Mouse (Mus musculus) embryonic stem cell, embryonic (primary cell): ENCODE results near the gene Lrig2.

Experiments used
- CTCF ChIA-PET, 4 experiments: fragments of 300-600 bp in 2 of 4; fragments of 350-600 bp in 2 of 4; sonication (Branson Sonifier 250); formaldehyde crosslinking; loops; one replicate each; lab custom pipeline; 2022; ENCODE audit warnings: inconsistent platforms in 2 of 4; lab: Charles Lee
- POLR2A ChIA-PET, 4 experiments: fragments of 300-600 bp in 2 of 4; fragments of 350-600 bp in 2 of 4; sonication (Branson Sonifier 250); formaldehyde crosslinking; loops; one replicate each; lab custom pipeline; 2022; ENCODE audit warnings: antibody characterized with exemption in 4 of 4, inconsistent platforms in 1 of 4; lab: Charles Lee

Gene Lrig2

GRCm38 (mm10) chr3:104420929-104421328 is 90.8 kb downstream of the Lrig2 start:
- ChIA-PET CTCF (no interaction called here), POLR2A (interaction anchor here in 3 of 4 experiments (0.6 to 1.7 kb wide), 4 partner anchors 11 to 212 kb away, joined by 3 to 4 read pairs (median 3); no protein-coding TSS in a partner anchor)

GRCm38 (mm10) chr3:104419990-104420389 is 91.7 kb downstream of the Lrig2 start:
- ChIA-PET CTCF (no interaction called here), POLR2A (interaction anchor here in 1 of 4 experiments (1.7 kb wide), 1 partner anchor 37 kb away, joined by 3 read pairs; no protein-coding TSS in a partner anchor)

GRCm38 (mm10) chr3:104416806-104417205 is 94.9 kb downstream of the Lrig2 start:
- ChIA-PET POLR2A (no interaction called here), CTCF (interaction anchor here in 2 of 4 experiments (0.6 to 0.7 kb wide), 2 partner anchors 253 to 278 kb away, joined by 3 read pairs; no protein-coding TSS in a partner anchor)

GRCm38 (mm10) chr3:104412482-104412881 is 99.2 kb downstream of the Lrig2 start:
- POLR2A ChIA-PET: interaction anchor here in 1 of 4 experiments (0.8 kb wide), 1 partner anchor 22 kb away, joined by 3 read pairs; no protein-coding TSS in a partner anchor
- CTCF ChIA-PET: no interaction called here

- POLR2A ChIA-PET: no interaction called here
- CTCF ChIA-PET: no interaction called here
Measured at GRCm38 (mm10) chr3:104407506-104407905, 104.2 kb downstream of the Lrig2 start.

GRCm38 (mm10) chr3:104403582-104403981 is 108.1 kb downstream of the Lrig2 start:
- ChIA-PET CTCF (no interaction called here), POLR2A (interaction anchor here in 2 of 4 experiments (0.5 to 0.6 kb wide), 2 partner anchors 437 to 799 kb away, joined by 3 to 4 read pairs; no protein-coding TSS in a partner anchor)

- ChIA-PET POLR2A (no interaction called here), CTCF (no interaction called here)
Measured at GRCm38 (mm10) chr3:104401176-104401575, 110.5 kb downstream of the Lrig2 start.

- CTCF ChIA-PET: no interaction called here
- POLR2A ChIA-PET: interaction anchor here in 1 of 4 experiments (0.7 kb wide), 1 partner anchor 69 kb away, joined by 3 read pairs; no protein-coding TSS in a partner anchor
Measured at GRCm38 (mm10) chr3:104400126-104400525, 111.6 kb downstream of the Lrig2 start.

- CTCF ChIA-PET: no interaction called here
Measured at GRCm38 (mm10) chr3:104399296-104400045, 112.2 kb downstream of the Lrig2 start.

GRCm38 (mm10) chr3:104397316-104397715 is 114.4 kb downstream of the Lrig2 start:
- POLR2A ChIA-PET: interaction anchor here in 1 of 4 experiments (0.7 kb wide), 1 partner anchor 36 kb away, joined by 3 read pairs; no protein-coding TSS in a partner anchor
- CTCF ChIA-PET: no interaction called here

More at GRCm38 (mm10) chr3:104399296-104400045, 112.2 kb downstream of the Lrig2 start:
- POLR2A ChIA-PET: interaction anchor here in 1 of 4 experiments (0.7 kb wide), 1 partner anchor 70 kb away, joined by 3 read pairs; no protein-coding TSS in a partner anchor

- POLR2A ChIA-PET: no interaction called here
- CTCF ChIA-PET: no interaction called here
Measured at GRCm38 (mm10) chr3:104396736-104397081, 115.0 kb downstream of the Lrig2 start.

GRCm38 (mm10) chr3:104396067-104396735 is 115.5 kb downstream of the Lrig2 start:
- ChIA-PET POLR2A (interaction anchor here in 2 of 4 experiments (0.8 to 1.5 kb wide), 2 partner anchors 45 to 75 kb away, joined by 3 to 4 read pairs; no protein-coding TSS in a partner anchor), CTCF (interaction anchor here in 1 of 4 experiments (0.6 kb wide), 1 partner anchor 9 kb away, joined by 13 read pairs; no protein-coding TSS in a partner anchor)

GRCm38 (mm10) chr3:104390072-104390471 is 121.6 kb downstream of the Lrig2 start:
- ChIA-PET CTCF (no interaction called here), POLR2A (interaction anchor here in 2 of 4 experiments (0.6 to 1.4 kb wide), 3 partner anchors 14 to 121 kb away, joined by 3 to 4 read pairs (median 3); partner anchors contain the start of gene Lrig2 (in 1 of the 2))

- ChIA-PET CTCF (no interaction called here), POLR2A (interaction anchor here in 1 of 4 experiments (0.6 kb wide), 1 partner anchor 12 kb away, joined by 3 read pairs; no protein-coding TSS in a partner anchor)
Measured at GRCm38 (mm10) chr3:104389449-104389848, 122.3 kb downstream of the Lrig2 start.

GRCm38 (mm10) chr3:104385587-104385986 is 126.1 kb downstream of the Lrig2 start:
- CTCF ChIA-PET: interaction anchor here in 1 of 4 experiments (0.6 kb wide), 1 partner anchor 80 kb away, joined by 5 read pairs; no protein-coding TSS in a partner anchor
- POLR2A ChIA-PET: no interaction called here

- ChIA-PET POLR2A (interaction anchor here in 2 of 4 experiments (0.9 to 1.5 kb wide), 4 partner anchors 8 to 349 kb away, joined by 3 to 5 read pairs (median 3); no protein-coding TSS in a partner anchor), CTCF (interaction anchor here in 1 of 4 experiments (0.6 kb wide), 1 partner anchor 699 kb away, joined by 5 read pairs; no protein-coding TSS in a partner anchor)
Measured at GRCm38 (mm10) chr3:104383681-104384341, 127.9 kb downstream of the Lrig2 start.

- CTCF ChIA-PET: no interaction called here
- POLR2A ChIA-PET: interaction anchor here in 2 of 4 experiments (0.7 to 2.7 kb wide), 9 partner anchors 11 to 641 kb away, joined by 3 to 9 read pairs (median 6); partner anchors contain the start of genes Magi3 (in 1 of the 2), Olfml3 (in 1 of the 2) and Slc16a1 (in 1 of the 2)
Measured at GRCm38 (mm10) chr3:104378228-104378627, 133.5 kb downstream of the Lrig2 start.

- ChIA-PET POLR2A (interaction anchor here in 1 of 4 experiments (0.6 to 0.9 kb wide), 2 partner anchors 13 to 314 kb away, joined by 5 read pairs; no protein-coding TSS in a partner anchor), CTCF (interaction anchor here in 2 of 4 experiments (0.5 to 1.0 kb wide), 3 partner anchors 31 to 935 kb away, joined by 3 to 7 read pairs (median 3); no protein-coding TSS in a partner anchor)
Measured at GRCm38 (mm10) chr3:104373907-104374306, 137.8 kb downstream of the Lrig2 start.
